Mouse (Mus musculus) testis, adult 2 months (tissue): ENCODE measurements at regions not wholly inside any gene's neighbourhood (a gene's known extent, or its start where the extent isn't known, plus 50 kb on each side); places are given as distances from the start of the nearest gene placed in this dataset.

Experiments
- CTCF ChIP-seq: fragments of 200-500 bp; IDR thresholded peaks from 2 replicates; pipeline ENCODE4 v1.5.1; 2012; ENCODE audit warnings: low read depth, mild to moderate bottlenecking, inconsistent platforms, low read length, moderate library complexity; ENCODE audit not compliant: control insufficient read depth, insufficient read depth, insufficient replicate concordance
- POLR2A ChIP-seq: fragments of 200-500 bp; IDR thresholded peaks from 2 replicates; pipeline ENCODE4 v1.6.1; 2012; ENCODE audit warnings: low read depth, mild to moderate bottlenecking, inconsistent platforms, low read length, moderate library complexity; ENCODE audit not compliant: control insufficient read depth

DNA sequence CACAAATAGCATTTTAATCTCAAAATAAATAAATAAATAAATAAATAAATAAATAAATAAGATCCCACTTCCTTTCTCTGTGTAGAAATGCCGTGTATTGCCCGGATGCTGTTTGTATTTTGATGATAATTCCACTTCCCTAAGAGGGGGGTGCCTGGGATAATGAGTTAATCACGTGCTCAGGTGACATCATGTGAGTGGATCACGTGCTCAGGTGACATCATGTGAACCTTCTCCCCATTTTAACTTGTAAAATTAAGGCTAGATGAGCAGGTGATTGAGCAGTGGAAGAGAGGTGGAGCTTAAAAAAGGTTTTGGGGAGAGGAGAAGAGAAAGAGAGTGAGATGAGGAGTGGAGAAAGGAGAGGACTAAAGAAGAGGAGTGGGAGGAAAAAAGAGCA, 292.8 kb upstream of the Veph1 start:
- TF ChIP-seq POLR2A, result no peak
- TF ChIP-seq CTCF, result no peak
